Mouse (Mus musculus) regulatory T cell (primary cell): Measurements from ENCODE around the gene Olfr1143.

Experiments used
- in situ Hi-C: fragments of 300-600 bp; cut with MboI, MseI; formaldehyde crosslinking; loops from one replicate; pipeline ENCODE4 v1.15.1; 2025; ENCODE audit warnings: high pct_unique_total_duplicates

The Olfr1143 gene

GRCm38 (mm10) chr2:87800292-87800691 lies at the start of gene Olfr1143:
Olfr1143 (plus strand) TSS chr2:87800592.
- in situ Hi-C loops = no loop called here

GRCm38 (mm10) chr2:87753891-87754290 lies 46.5 kb upstream of the Olfr1143 start, which contains the start of gene Olfr1141:
Olfr1141 (minus strand) TSS chr2:87753991.
- in situ Hi-C loops = no loop called here

- in situ Hi-C loops = no loop called here
Observed at GRCm38 (mm10) chr2:87776143-87776542, 24.2 kb upstream of the Olfr1143 start.

- in situ Hi-C loops = no loop called here
Observed at GRCm38 (mm10) chr2:87779183-87779582, 21.2 kb upstream of the Olfr1143 start, which contains the start of gene Olfr152. Olfr152 (plus strand) TSS chr2:87779483.

GRCm38 (mm10) chr2:87809522-87809921 lies 9.1 kb downstream of the Olfr1143 start, which contains the start of gene Olfr1145:
Olfr1145 (plus strand) TSS chr2:87809822.
- in situ Hi-C loops = no loop called here

- in situ Hi-C loops = no loop called here
Observed at GRCm38 (mm10) chr2:87830233-87830632, 29.8 kb downstream of the Olfr1143 start, which contains the start of gene Olfr1148. Olfr1148 (plus strand) TSS chr2:87830533.

- in situ Hi-C loops = no loop called here
Observed at GRCm38 (mm10) chr2:87843693-87844092, 43.3 kb downstream of the Olfr1143 start, which contains the start of gene Olfr1150-ps1. Olfr1150-ps1 (plus strand) TSS chr2:87843993.
